ENCODE assay signal across 13 mouse cellular contexts in the genomic region with DNA sequence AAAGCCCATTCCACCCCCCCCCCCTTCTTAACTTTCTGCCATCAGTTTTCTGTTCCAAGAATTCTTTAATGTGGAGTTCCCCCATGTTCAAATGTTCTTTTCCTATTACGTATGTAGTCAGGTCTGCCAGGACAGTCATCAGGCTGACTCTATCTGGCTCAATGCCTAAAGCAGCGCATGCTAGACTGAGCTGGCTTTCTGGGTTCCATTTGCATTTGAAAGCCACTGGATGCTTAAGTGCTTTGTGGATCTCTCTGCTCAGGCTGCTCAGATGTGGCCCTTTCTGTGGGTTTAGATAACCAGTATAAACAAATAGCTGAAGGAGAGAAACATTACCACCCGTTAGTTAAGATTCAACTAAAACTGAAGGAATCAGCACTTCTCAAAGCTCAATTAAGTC.
DNase-seq lines count a peak whose midpoint lies in the region; ATAC-seq and TF ChIP-seq lines count a peak whose summit lies in the region.
"Had no signal": no experiment of that assay in that cellular context is flagged by ENCODE, and none has a peak within 500 bp of the region (broad histone marks: within the 10 kb centered on the region; RNA-seq: fewer than 3 reads in every experiment).

No protein-coding gene starts in this region.

- no peak overlapping the region for H3K4me3 ChIP-seq in embryonic facial prominence, embryonic 14.5 days (ENCODE audit: low read depth, low read length)
- no peak overlapping the region for H3K4me3 ChIP-seq in embryonic facial prominence, embryonic 10.5 days
- no peak overlapping the region for H3K4me3 ChIP-seq in limb, embryonic 14.5 days (replicated peaks; ENCODE audit: low read length)
- H3K4me3 ChIP-seq: liver, embryonic 15.5 days had no signal

- H3K4me1 ChIP-seq in embryonic facial prominence, embryonic 14.5 days (ENCODE audit: control insufficient read depth, insufficient read depth, low read length), result peaks cover 11% of the 10 kb centered on the region
- H3K4me1 ChIP-seq in embryonic facial prominence, embryonic 10.5 days, result no peaks in the 10 kb centered on the region
- H3K4me1 ChIP-seq in limb, embryonic 14.5 days (ENCODE audit: control insufficient read depth, insufficient read depth, low read length), result no peaks in the 10 kb centered on the region
- H3K4me1 ChIP-seq: liver, embryonic 15.5 days had no signal

- no peaks in the 10 kb centered on the region for H3K36me3 ChIP-seq in embryonic facial prominence, embryonic 14.5 days (ENCODE audit: control insufficient read depth, insufficient read depth, low read length)
- no peaks in the 10 kb centered on the region for H3K36me3 ChIP-seq in embryonic facial prominence, embryonic 10.5 days (replicated peaks)
- no peaks in the 10 kb centered on the region for H3K36me3 ChIP-seq in limb, embryonic 14.5 days (ENCODE audit: control insufficient read depth, insufficient read depth, low read length)
- H3K36me3 ChIP-seq: liver, embryonic 15.5 days had no signal

- H3K27ac ChIP-seq in embryonic facial prominence, embryonic 14.5 days (replicated peaks; ENCODE audit: low read depth, low read length), result no peak overlapping the region; the same call in 1 of the 2 replicates
- H3K27ac ChIP-seq in embryonic facial prominence, embryonic 10.5 days (replicated peaks), result no peak overlapping the region
- H3K27ac ChIP-seq in limb, embryonic 14.5 days (replicated peaks; ENCODE audit: low read depth, low read length), result no peak overlapping the region
- H3K27ac ChIP-seq: liver, embryonic 15.5 days had no signal

- peak; percentile 82 for DNase-seq in embryonic facial prominence, embryonic 14.5 days (ENCODE audit: low spot score)
- no peak for DNase-seq in embryonic facial prominence, embryonic 10.5 days (ENCODE audit: low spot score)
- DNase-seq in ES-CJ7 (ENCODE audit: low read depth, low spot score), result peak; percentile 90
- DNase-seq in brain, embryonic 18.5 days (ENCODE audit: low read depth, low spot score), result peak; percentile 43
- peak; percentile 69 for DNase-seq in limb, embryonic 14.5 days (ENCODE audit: low spot score)
- DNase-seq in urinary bladder, postnatal 36 days (ENCODE audit: low spot score in 2 of 2), result no peak
- no peak for DNase-seq in gastrocnemius, adult 8-10 months (ENCODE audit: low spot score in 2 of 2)
- no peak for DNase-seq in kidney, adult 8-10 months
- DNase-seq: gastrocnemius, postnatal 36 days; layer of hippocampus, adult 9-11 months; spleen, adult 18-20 months had no signal

- 26% methylated on average over 3 of the region's 3 CpGs for WGBS in embryonic facial prominence, embryonic 14.5 days
- 35% methylated on average over 3 of the region's 3 CpGs for whole genome bisulfite sequencing in embryonic facial prominence, embryonic 10.5 days
- 37% methylated on average over 3 of the region's 3 CpGs for WGBS in limb, embryonic 14.5 days

- H3K4me2 ChIP-seq in embryonic facial prominence, embryonic 14.5 days (ENCODE audit: low read depth, low read length), result no peak overlapping the region
- H3K4me2 ChIP-seq in limb, embryonic 14.5 days (replicated peaks; ENCODE audit: low read depth, low read length, severe bottlenecking), result no peak overlapping the region
- H3K4me2 ChIP-seq: liver, embryonic 15.5 days had no signal

- peak; percentile 76 for ATAC-seq in embryonic facial prominence, embryonic 14.5 days (ENCODE audit: low read depth)
- peak; percentile 53; the same call in 1 of the 2 replicates for ATAC-seq in limb, embryonic 14.5 days (ENCODE audit: low FRiP score, low read depth)
- ATAC-seq: CD4-positive, CD25-positive, alpha-beta regulatory T cell, adult 4 months had no signal

- no peaks in the 10 kb centered on the region for H3K27me3 ChIP-seq in embryonic facial prominence, embryonic 14.5 days (replicated peaks; ENCODE audit: control insufficient read depth, insufficient read depth, low read length)
- H3K27me3 ChIP-seq in embryonic facial prominence, embryonic 10.5 days (replicated peaks; ENCODE audit: low read depth, poor library complexity, severe bottlenecking), result no peaks in the 10 kb centered on the region
- H3K27me3 ChIP-seq in limb, embryonic 14.5 days (ENCODE audit: control insufficient read depth, insufficient read depth, low read length), result no peaks in the 10 kb centered on the region
- H3K27me3 ChIP-seq: liver, embryonic 15.5 days had no signal

- no peak overlapping the region for H3K9ac ChIP-seq in embryonic facial prominence, embryonic 14.5 days (ENCODE audit: low read depth, low read length)
- no peak overlapping the region for H3K9ac ChIP-seq in limb, embryonic 14.5 days (ENCODE audit: low read depth, low read length, severe bottlenecking)
- H3K9ac ChIP-seq: liver, embryonic 15.5 days had no signal

- TF ChIP-seq POLR2A in limb, embryonic 14.5 days (IDR thresholded peaks at IDR 0.05; ENCODE audit: borderline replicate concordance, extremely low read depth, insufficient read depth, insufficient read length), result no peak

- no peaks in the 10 kb centered on the region for H3K9me3 ChIP-seq in embryonic facial prominence, embryonic 14.5 days (ENCODE audit: control insufficient read depth, low read length)
- no peaks in the 10 kb centered on the region for H3K9me3 ChIP-seq in embryonic facial prominence, embryonic 10.5 days
- H3K9me3 ChIP-seq in limb, embryonic 14.5 days (ENCODE audit: control insufficient read depth, low read length), result no peaks in the 10 kb centered on the region
- H3K9me3 ChIP-seq: liver, embryonic 15.5 days had no signal

Comparison
In these comparisons a context has a peak if more than half of its experiments do, and no peak if none do; other contexts are left out.
1. DNase-seq: peak in embryonic facial prominence, embryonic 14.5 days (single experiment), ES-CJ7 (single experiment), brain, embryonic 18.5 days (single experiment) and limb, embryonic 14.5 days (single experiment); none in embryonic facial prominence, embryonic 10.5 days (single experiment), urinary bladder, postnatal 36 days (0 of 2), gastrocnemius, adult 8-10 months (0 of 2) and kidney, adult 8-10 months (0 of 2).